Comparison of ENCODE assay signal across 11 mouse cellular contexts in the genomic region with DNA sequence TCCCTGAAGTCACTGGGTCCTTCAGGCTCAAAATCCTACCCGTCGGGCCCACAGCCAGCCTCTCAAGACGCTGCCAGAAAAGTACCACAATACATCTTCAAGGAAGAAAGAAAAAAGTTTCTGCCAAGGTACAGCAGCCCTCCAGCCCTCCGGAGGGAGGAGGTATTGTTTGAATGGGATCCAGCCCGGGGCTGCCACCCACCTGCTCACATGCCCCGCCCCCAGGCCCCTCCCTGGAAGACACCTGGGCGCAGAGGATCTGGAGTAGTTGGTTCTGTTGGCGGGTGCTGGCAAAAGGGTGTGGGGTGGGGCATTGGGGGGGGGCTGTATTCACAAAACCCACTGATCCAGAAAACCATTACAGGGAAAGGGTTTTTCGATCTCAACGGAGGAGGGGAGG. TPM values are rescaled to one million over a fixed set of nuclear protein-coding genes. Genes with fewer than 3 reads are reported as not detected.
DNase-seq lines count a peak whose midpoint lies in the region; ATAC-seq lines count a peak whose summit lies in the region.
"Had no signal": no experiment of that assay in that cellular context is flagged by ENCODE, and none has a peak within 500 bp of the region (broad histone marks: within the 10 kb centered on the region; RNA-seq: fewer than 3 reads in every experiment).

No protein-coding gene starts in this region.

- peak overlapping the region; percentile 44 for H3K4me2 ChIP-seq in lung, embryonic 15.5 days
- peak overlapping the region; percentile 24 for H3K4me2 ChIP-seq in forebrain, embryonic 15.5 days (replicated peaks)
- H3K4me2 ChIP-seq in limb, embryonic 11.5 days (ENCODE audit: low read depth, severe bottlenecking), result no peak overlapping the region; the same call in 1 of the 2 replicates
- H3K4me2 ChIP-seq in intestine, embryonic 16.5 days (ENCODE audit: low read depth, low read length), result no peak overlapping the region

- H3K36me3 ChIP-seq in lung, embryonic 15.5 days, result no peaks in the 10 kb centered on the region
- H3K36me3 ChIP-seq in forebrain, embryonic 15.5 days, result no peaks in the 10 kb centered on the region
- H3K36me3 ChIP-seq in limb, embryonic 11.5 days (ENCODE audit: control insufficient read depth, insufficient read depth, low read length), result no peaks in the 10 kb centered on the region
- no peaks in the 10 kb centered on the region for H3K36me3 ChIP-seq in intestine, embryonic 16.5 days (ENCODE audit: control insufficient read depth, insufficient read depth, low read length)

- 0 out of 2 replicates have a peak overlapping the region, but pooled peaks have one; percentile 6 for H3K4me3 ChIP-seq in lung, embryonic 15.5 days
- no peak overlapping the region for H3K4me3 ChIP-seq in forebrain, embryonic 15.5 days
- H3K4me3 ChIP-seq in limb, embryonic 11.5 days (ENCODE audit: low read depth, low read length), result no peak overlapping the region
- no peak overlapping the region for H3K4me3 ChIP-seq in intestine, embryonic 16.5 days (ENCODE audit: low read length)

- H3K27ac ChIP-seq in lung, embryonic 15.5 days, result peak overlapping the region; percentile 41; the same call in 1 of the 2 replicates
- no peak overlapping the region for H3K27ac ChIP-seq in forebrain, embryonic 15.5 days (replicated peaks)
- no peak overlapping the region for H3K27ac ChIP-seq in limb, embryonic 11.5 days (replicated peaks; ENCODE audit: low read depth, low read length)
- no peak overlapping the region for H3K27ac ChIP-seq in intestine, embryonic 16.5 days (ENCODE audit: low read length)

- DNase-seq in lung, postnatal 14 days, result no peak
- peak; percentile 50 for DNase-seq in limb, embryonic 11.5 days (ENCODE audit: low spot score)
- DNase-seq in ovary, adult 18-20 months (ENCODE audit: low spot score), result peak; percentile 23
- DNase-seq in spleen, postnatal 10 days (ENCODE audit: low spot score in 2 of 2), result no peak
- DNase-seq: adrenal gland, adult 8-10 months; cerebellum, adult 2 months; heart, postnatal 10 days had no signal

- 0 out of 2 replicates have a peak, but pooled peaks cover 5% of the 10 kb centered on the region for H3K9me3 ChIP-seq in lung, embryonic 15.5 days
- H3K9me3 ChIP-seq in forebrain, embryonic 15.5 days, result no peaks in the 10 kb centered on the region
- H3K9me3 ChIP-seq in limb, embryonic 11.5 days (ENCODE audit: control insufficient read depth, low read length), result peaks cover 5% of the 10 kb centered on the region; the same call in 1 of the 2 replicates
- H3K9me3 ChIP-seq in intestine, embryonic 16.5 days (ENCODE audit: control insufficient read depth, low read length), result no peaks in the 10 kb centered on the region

- no peaks in the 10 kb centered on the region for H3K27me3 ChIP-seq in lung, embryonic 15.5 days
- H3K27me3 ChIP-seq in forebrain, embryonic 15.5 days, result peaks cover 2% of the 10 kb centered on the region; the same call in 1 of the 2 replicates
- no peaks in the 10 kb centered on the region for H3K27me3 ChIP-seq in limb, embryonic 11.5 days (ENCODE audit: control insufficient read depth, insufficient read depth, low read length)
- H3K27me3 ChIP-seq in intestine, embryonic 16.5 days (replicated peaks; ENCODE audit: control insufficient read depth, insufficient read depth, low read length), result no peaks in the 10 kb centered on the region

- no peak overlapping the region for H3K9ac ChIP-seq in lung, embryonic 15.5 days
- no peak overlapping the region for H3K9ac ChIP-seq in forebrain, embryonic 15.5 days (replicated peaks)
- no peak overlapping the region for H3K9ac ChIP-seq in limb, embryonic 11.5 days (ENCODE audit: low read length)
- H3K9ac ChIP-seq in intestine, embryonic 16.5 days (ENCODE audit: low read depth, low read length), result no peak overlapping the region

- 16% methylated on average over 10 of the region's 10 CpGs for WGBS in lung, embryonic 15.5 days
- 5% methylated on average over 10 of the region's 10 CpGs for WGBS in forebrain, embryonic 15.5 days
- 10% methylated on average over 10 of the region's 10 CpGs for WGBS in limb, embryonic 11.5 days
- WGBS in intestine, embryonic 16.5 days, result 22% methylated on average over 10 of the region's 10 CpGs

- ATAC-seq in lung, embryonic 15.5 days (ENCODE audit: borderline replicate concordance, extremely low read depth, low FRiP score, low TSS enrichment), result peak; percentile 32; the same call in 1 of the 2 replicates
- ATAC-seq in forebrain, embryonic 15.5 days (replicated peaks), result no peak
- 0 out of 2 replicates have a peak, but pooled peaks have one; percentile 21 for ATAC-seq in limb, embryonic 11.5 days (ENCODE audit: insufficient number of reproducible peaks, low FRiP score, low TSS enrichment, low read depth)
- no peak for ATAC-seq in intestine, embryonic 16.5 days

- peaks cover 10% of the 10 kb centered on the region for H3K4me1 ChIP-seq in lung, embryonic 15.5 days
- H3K4me1 ChIP-seq in forebrain, embryonic 15.5 days, result peaks cover 12% of the 10 kb centered on the region; the same call in 1 of the 2 replicates
- peaks cover 3% of the 10 kb centered on the region; the same call in 1 of the 2 replicates for H3K4me1 ChIP-seq in limb, embryonic 11.5 days (ENCODE audit: control insufficient read depth, insufficient read depth, low read length)
- no peaks in the 10 kb centered on the region for H3K4me1 ChIP-seq in intestine, embryonic 16.5 days (ENCODE audit: control insufficient read depth, insufficient read depth, low read length)

RNA-seq across cellular contexts. Expression of a gene that starts 18.1 kb away (rescaled TPM):
- not detected in 2 replicates for polyA plus RNA-seq in lung, embryonic 15.5 days (2015; fragmentation: Nextera tagmentation; extraction: Ambion mirVana)
- polyA plus RNA-seq in forebrain, embryonic 15.5 days (2015; fragmentation: Nextera tagmentation; extraction: Ambion mirVana), result 0.14 and 0.17 TPM in 2 replicates
- polyA plus RNA-seq in limb, embryonic 11.5 days (2014; fragmentation: Nextera tagmentation; extraction: Ambion mirVana), result not detected in 2 replicates
- polyA plus RNA-seq in intestine, embryonic 16.5 days (2015; fragmentation: Nextera tagmentation; extraction: Ambion mirVana), result not detected in 2 replicates
- polyA plus RNA-seq: small intestine, adult 2 months had no signal

Comparison
In these comparisons a context has a peak if more than half of its experiments do, and no peak if none do; other contexts are left out.
1. ATAC-seq: peak in lung, embryonic 15.5 days (single experiment) and limb, embryonic 11.5 days (single experiment); none in forebrain, embryonic 15.5 days (single experiment) and intestine, embryonic 16.5 days (single experiment).
2. H3K4me2 ChIP-seq: peak in lung, embryonic 15.5 days (single experiment) and forebrain, embryonic 15.5 days (single experiment); none in limb, embryonic 11.5 days (single experiment) and intestine, embryonic 16.5 days (single experiment).
3. DNase-seq: peak in limb, embryonic 11.5 days (single experiment) and ovary, adult 18-20 months (single experiment); none in lung, postnatal 14 days (single experiment) and spleen, postnatal 10 days (0 of 2).